Mouse (Mus musculus) urinary bladder, adult 2 months (tissue): ENCODE data around the gene Disc1. TPM values are rescaled to one million over a fixed set of nuclear protein-coding genes. Genes with fewer than 3 reads are reported as not detected.

Experiments used
- DNase-seq: peaks from one replicate; pipeline ENCODE4 v3.0.0; 2022; ENCODE audit warnings: low spot score
- polyA plus RNA-seq: library from polyadenylated mRNA; depleted of rRNA; stranded (reverse); fragments of >200 nt; gene quantifications from 2 replicates; pipeline ENCODE4 v1.2.3, GENCODE M21; 2012; rRNA removed

Gene Disc1
- polyA plus RNA-seq, 1 experiment: 0.91 TPM

DNA sequence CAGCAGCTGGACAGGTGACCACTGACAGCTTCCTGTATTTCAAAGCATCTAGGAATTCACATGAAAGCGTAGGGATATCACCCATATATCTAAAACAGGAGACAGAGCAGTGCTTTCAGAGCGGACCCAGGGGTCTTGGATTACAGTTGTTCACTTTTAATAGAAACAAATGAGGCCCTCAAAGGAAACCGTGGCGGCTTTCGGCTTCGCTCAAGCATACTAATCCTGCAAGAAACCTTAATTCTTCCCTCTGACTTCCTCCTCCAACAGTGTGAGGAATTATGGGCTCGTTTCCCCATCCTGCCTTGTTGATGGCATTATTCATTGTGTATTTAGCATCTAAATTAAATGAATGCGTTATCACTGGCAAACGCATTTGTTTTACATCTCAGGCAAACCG, 252.7 kb downstream of the Disc1 start:
- no peak for DNase-seq

DNA sequence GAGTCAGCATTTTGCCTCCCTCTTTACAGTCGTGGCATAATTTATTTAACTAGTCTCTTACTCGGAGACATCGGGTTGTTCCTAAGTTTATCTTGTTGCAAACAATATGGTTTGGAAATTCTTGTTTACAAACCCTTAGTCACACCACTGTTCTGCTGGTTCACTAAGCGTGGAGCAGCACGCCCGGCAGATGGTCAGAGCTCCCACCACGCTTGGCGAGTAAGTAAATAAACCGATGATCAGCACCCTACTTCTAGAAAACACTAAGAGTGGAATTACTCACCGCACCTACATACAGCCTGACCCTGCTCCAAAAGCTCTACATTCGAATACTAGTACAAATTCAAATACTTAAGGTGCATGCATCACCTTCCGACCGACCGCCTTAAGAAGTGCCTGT, 256.0 kb downstream of the Disc1 start:
- DNase-seq: no peak

Other genes starting within 250 kb of the Disc1 start
- gene Gnpat, start 191.2 kb upstream of the Disc1 start, polyA plus RNA-seq: 91.4 and 95.2 TPM in 2 replicates
- gene 2810004N23Rik, start 191.1 kb upstream of the Disc1 start, polyA plus RNA-seq: 23.5 and 25.7 TPM in 2 replicates
- gene Exoc8, start 156.5 kb upstream of the Disc1 start, polyA plus RNA-seq: 12.2 and 13.9 TPM in 2 replicates
- gene Sprtn, start 156.3 kb upstream of the Disc1 start, polyA plus RNA-seq: 17.2 and 17.6 TPM in 2 replicates
- 33.5 and 43.6 TPM in 2 replicates for gene Egln1, start 104.9 kb upstream of the Disc1 start, polyA plus RNA-seq
- gene Tsnax, start 41.2 kb upstream of the Disc1 start, polyA plus RNA-seq: 94.6 and 98.2 TPM in 2 replicates